Mouse (Mus musculus): ENCODE measurements around the gene Rhbdd1.

- TF ChIP-seq USF1 (IDR thresholded peaks at IDR 0.05; ENCODE audit: low read depth) (no peak), CTCF (IDR thresholded peaks at IDR 0.05; ENCODE audit: control insufficient read depth, insufficient read depth, insufficient read length) (no peak), CEBPB (IDR thresholded peaks at IDR 0.05; ENCODE audit: low read depth) (no peak), MAX (IDR thresholded peaks at IDR 0.05) (no peak), MYOD1 (IDR thresholded peaks at IDR 0.05; ENCODE audit: control insufficient read depth, insufficient read length, low read depth) (no peak), MYOG (IDR thresholded peaks at IDR 0.05; ENCODE audit: control insufficient read depth, extremely low read depth, insufficient read length) (no peak), FOSL1 (IDR thresholded peaks at IDR 0.05; ENCODE audit: insufficient read depth, low read length, poor library complexity, severe bottlenecking) (no peak)
These were observed 26.9 kb upstream of the Rhbdd1 start for GRCm38 (mm10) chr1:82289116-82289989.

Data from C2C12 (cell line).